In genomic region chr3:129827691-129828090, GRCm38 (mm10) we compare ENCODE assay signal across 27 mouse cellular contexts. TPM values are rescaled to one million over a fixed set of nuclear protein-coding genes. Genes with fewer than 3 reads are reported as not detected.
"Had no signal": no experiment of that assay in that cellular context is flagged by ENCODE, and none has a peak within 500 bp of the region (broad histone marks: within the 10 kb centered on the region; RNA-seq: fewer than 3 reads in every experiment).

No protein-coding gene starts in this region.

- H3K27ac ChIP-seq: midbrain, embryonic 10.5 days; midbrain, embryonic 12.5 days; neural tube, embryonic 13.5 days; neural tube, embryonic 15.5 days had no signal

- H3K4me3 ChIP-seq: midbrain, embryonic 10.5 days; midbrain, embryonic 12.5 days; myocyte; neural tube, embryonic 13.5 days; neural tube, embryonic 15.5 days had no signal

- H3K27me3 ChIP-seq: midbrain, embryonic 12.5 days; neural tube, embryonic 13.5 days; neural tube, embryonic 15.5 days had no signal

- H3K9ac ChIP-seq: lung, embryonic 14.5 days; midbrain, embryonic 12.5 days; neural tube, embryonic 13.5 days; neural tube, embryonic 15.5 days had no signal

- DNase-seq: lung, adult 18-20 months; lung, embryonic 14.5 days; lung, postnatal 10 days; lung, postnatal 4 days; midbrain, embryonic 14.5 days; retina, postnatal 1 day; right cerebral cortex, adult 18-20 months; right cerebral cortex, postnatal 25 days; right cerebral cortex, postnatal 4 days; spleen, adult 18-20 months; thymus, adult 18-20 months; thymus, postnatal 14 days; thymus, postnatal 36 days had no signal

RNA-seq across cellular contexts. Expression of gene Rrh, which starts 5.3 kb away (rescaled TPM):
- polyA plus RNA-seq: liver, embryonic 16.5 days; lung, embryonic 16.5 days; midbrain, embryonic 12.5 days; myocyte; neural tube, embryonic 11.5 days; neural tube, embryonic 15.5 days; small intestine, adult 2 months; stomach, embryonic 14.5 days; stomach, embryonic 16.5 days; thymus, postnatal 0 days had no signal

RNA-seq across cellular contexts. Expression of gene Cfi, which starts 8.0 kb away (rescaled TPM):
- total RNA-seq: megakaryocyte-erythroid progenitor cell, adult 5-6 weeks had no signal
- polyA plus RNA-seq: myocyte; neural tube, embryonic 11.5 days had no signal

RNA-seq across cellular contexts. Expression of gene Lrit3, which starts 23.9 kb away (rescaled TPM):
- total RNA-seq: megakaryocyte-erythroid progenitor cell, adult 5-6 weeks had no signal
- polyA plus RNA-seq: liver, embryonic 16.5 days; lung, embryonic 14.5 days; lung, embryonic 16.5 days; midbrain, embryonic 10.5 days; midbrain, embryonic 12.5 days; midbrain, embryonic 14.5 days; midbrain, embryonic 16.5 days; myocyte; neural tube, embryonic 11.5 days; neural tube, embryonic 13.5 days; neural tube, embryonic 15.5 days; small intestine, adult 2 months; stomach, embryonic 16.5 days; thymus, postnatal 0 days had no signal
